Mouse (Mus musculus) adrenal gland, adult 10 weeks (tissue): Measurements from ENCODE around the gene Gm21721. TPM values are rescaled to one million over a fixed set of nuclear protein-coding genes. Genes with fewer than 3 reads are reported as not detected.

Experiments used
- polyA plus RNA-seq: library from polyadenylated mRNA; stranded (reverse); fragments of 350-450 nt; fragmentation: Illumina TruSeq; extraction: RNeasy Lipid Tissue Mini Kit (QIAGEN cat#74804); gene quantifications from one replicate; pipeline ENCODE4 v1.2.3, GENCODE M21; 2014; ENCODE audit warnings: low read depth, low replicate concordance

Gm21721 gene
- not detected for polyA plus RNA-seq

DNA sequence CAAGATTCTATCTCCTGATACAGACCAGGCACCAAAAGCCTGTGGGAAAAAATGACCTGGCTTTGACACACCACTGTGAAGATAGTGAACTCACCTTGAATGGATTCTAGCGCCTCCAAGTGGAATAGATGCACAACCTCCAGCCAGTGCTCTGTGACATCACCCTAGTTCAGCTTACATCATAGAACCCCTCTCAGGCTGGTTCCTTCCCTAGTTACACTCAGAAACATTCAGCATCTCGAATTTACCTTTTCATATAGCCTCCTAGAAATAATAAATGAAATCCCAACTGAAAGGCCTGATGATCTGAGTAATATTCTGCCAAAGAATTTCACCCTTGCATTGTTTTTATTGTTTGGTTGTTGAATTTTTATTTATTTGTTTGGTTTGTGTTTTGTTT lies at the start of gene Gm21721:
TSS of gene Gm21721 (minus strand) at position 101 of the 400 bp plus-strand sequence.

Other genes with a start within 250 kb of the Gm21721 start
- not detected for gene Gm21292, start 68.3 kb downstream of the Gm21721 start, polyA plus RNA-seq
- gene Gm21812, start 145.0 kb upstream of the Gm21721 start, polyA plus RNA-seq: not detected
- gene Gm21874, start 214.0 kb upstream of the Gm21721 start, polyA plus RNA-seq: not detected